Mouse (Mus musculus) brain, embryonic 18.5 days (tissue): Measurements from ENCODE around the gene Gm45713.
"Not testable (repeated sequence)": the region's sequence is repeated elsewhere in the genome, so short reads cannot be mapped to it uniquely, and the experiment has no call there.

Source experiments
- DNase-seq: peaks from one replicate; pipeline ENCODE4 v3.0.0-alpha.2; 2012; ENCODE audit warnings: low read depth, low spot score

The Gm45713 gene

GRCm38 (mm10) chr7:45144368-45145174 is 8.5 kb upstream of the Gm45713 start:
- no peak for DNase-seq

- DNase-seq: no peak
Measured at GRCm38 (mm10) chr7:45141914-45142313, 5.9 kb upstream of the Gm45713 start.

- no peak for DNase-seq
Measured at GRCm38 (mm10) chr7:45141319-45141718, 5.3 kb upstream of the Gm45713 start.

GRCm38 (mm10) chr7:45139904-45140723 is 4.1 kb upstream of the Gm45713 start:
- DNase-seq: no peak

- DNase-seq: no peak
Measured at GRCm38 (mm10) chr7:45138403-45138802, 2.4 kb upstream of the Gm45713 start.

GRCm38 (mm10) chr7:45137171-45138006 is 1.4 kb upstream of the Gm45713 start:
- DNase-seq: no peak

GRCm38 (mm10) chr7:45135370-45135769 is 661 bp downstream of the Gm45713 start:
- DNase-seq: no peak

GRCm38 (mm10) chr7:45134544-45135026 is 1.4 kb downstream of the Gm45713 start:
- no peak for DNase-seq

- DNase-seq: no peak
Measured at GRCm38 (mm10) chr7:45133446-45134159, 2.4 kb downstream of the Gm45713 start.

- DNase-seq: no peak
Measured at GRCm38 (mm10) chr7:45131850-45132249, 4.2 kb downstream of the Gm45713 start.

GRCm38 (mm10) chr7:45129776-45130512 is 6.1 kb downstream of the Gm45713 start:
- DNase-seq: no peak

- DNase-seq: no peak
Measured at GRCm38 (mm10) chr7:45129318-45129717, 6.7 kb downstream of the Gm45713 start.

- DNase-seq: peak; percentile 99
Measured at GRCm38 (mm10) chr7:45128624-45129246, 7.3 kb downstream of the Gm45713 start, which contains the start of gene Rpl13a. Rpl13a (minus strand) TSS chr7:45128761.

- no peak for DNase-seq
Measured at GRCm38 (mm10) chr7:45127700-45128224, 8.3 kb downstream of the Gm45713 start.

GRCm38 (mm10) chr7:45126844-45127699 is 9.0 kb downstream of the Gm45713 start:
- DNase-seq: no peak

- no peak for DNase-seq
Measured at GRCm38 (mm10) chr7:45126147-45126843, 9.7 kb downstream of the Gm45713 start.

GRCm38 (mm10) chr7:45125649-45126048 is 10.4 kb downstream of the Gm45713 start:
- DNase-seq: not testable (repeated sequence)

- DNase-seq: no peak
Measured at GRCm38 (mm10) chr7:45125144-45125600, 10.9 kb downstream of the Gm45713 start.
